Mouse (Mus musculus) myocyte (in vitro differentiated cells): ENCODE measurements around the gene Mroh2a.

Source experiments
- E2F4 ChIP-seq: IDR thresholded peaks from one replicate; pipeline ENCODE4 v1.6.1; 2011; ENCODE audit warnings: mild to moderate bottlenecking, control low read depth, moderate library complexity; ENCODE audit not compliant: insufficient read depth
- MYOD1 ChIP-seq, 3 experiments: IDR thresholded peaks; one replicate each; pipeline ENCODE4 v1.6.1; 2011; ENCODE audit warnings: control low read depth in 2 of 3, low read depth in 2 of 3, mild to moderate bottlenecking in 2 of 3, moderate library complexity in 1 of 3; ENCODE audit not compliant: insufficient read length in 2 of 3, control insufficient read depth in 1 of 3
- POLR2A ChIP-seq: IDR thresholded peaks from one replicate; pipeline ENCODE4 v1.6.1; 2011; ENCODE audit warnings: low read depth, mild to moderate bottlenecking, control low read depth, moderate library complexity; ENCODE audit not compliant: insufficient read length

DNA sequence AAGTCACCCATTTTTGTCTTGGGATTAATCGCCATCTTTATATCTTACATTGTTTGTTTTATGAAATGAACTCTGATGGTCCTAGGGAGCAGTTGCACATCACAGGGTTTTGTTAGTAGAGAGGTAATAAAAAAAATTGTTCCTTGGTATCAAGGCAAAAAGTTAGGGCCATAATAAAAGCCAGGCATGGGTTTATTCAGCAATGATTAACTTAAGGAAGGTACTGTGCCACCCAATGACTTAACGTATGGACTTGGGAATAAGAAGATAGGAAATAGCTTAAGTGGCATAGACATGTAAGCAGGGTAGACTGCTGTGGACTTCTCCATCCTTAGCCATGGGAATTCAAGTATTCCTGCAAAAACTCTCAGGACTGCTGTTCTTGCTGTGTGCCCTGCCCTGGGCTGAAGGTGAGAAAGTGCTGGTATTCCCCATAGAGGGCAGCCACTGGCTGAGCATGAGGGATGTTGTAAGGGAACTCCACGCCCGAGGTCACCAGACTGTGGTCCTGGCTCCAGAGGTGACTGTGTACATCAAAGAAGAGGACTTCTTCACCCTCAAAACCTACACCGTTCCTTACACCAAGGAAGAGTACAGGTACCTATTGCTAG lies 40.4 kb upstream of the Mroh2a start:
- TF ChIP-seq POLR2A: no peak
- TF ChIP-seq MYOD1 (IDR thresholded peaks at IDR 0.05; ENCODE audit: control insufficient read depth in 1 of 3, insufficient read length in 2 of 3, low read depth in 2 of 3): no peak
- TF ChIP-seq E2F4: no peak
